Comparison of ENCODE assay signal across 8 mouse cellular contexts in genomic region chr15:87545130-87545642, GRCm38 (mm10). TPM values are rescaled to one million over a fixed set of nuclear protein-coding genes. Genes with fewer than 3 reads are reported as not detected.
A peak's percentile ranks its signal among the peaks of the same experiment; 100 is the strongest.
DNase-seq lines count a peak whose midpoint lies in the region; ATAC-seq and TF ChIP-seq lines count a peak whose summit lies in the region.

No protein-coding gene starts in this region.

- TF ChIP-seq POLR2A in ES-Bruce4 (IDR thresholded peaks at IDR 0.05; ENCODE audit: insufficient read depth, low read length) = no peak
- no peak for TF ChIP-seq POLR2A in limb, embryonic 14.5 days (IDR thresholded peaks at IDR 0.05; ENCODE audit: borderline replicate concordance, extremely low read depth, insufficient read depth, insufficient read length)

- H3K27me3 ChIP-seq in ES-Bruce4 (ENCODE audit: control insufficient read depth, insufficient read depth, low read length, poor library complexity, severe bottlenecking) = peaks cover 12% of the 10 kb centered on the region
- H3K27me3 ChIP-seq in forebrain, embryonic 13.5 days = peaks cover 15% of the 10 kb centered on the region; the same call in 1 of the 2 replicates
- peaks cover 61% of the 10 kb centered on the region for H3K27me3 ChIP-seq in limb, embryonic 14.5 days (ENCODE audit: control insufficient read depth, insufficient read depth, low read length)

- no peak for TF ChIP-seq EP300 in ES-Bruce4 (IDR thresholded peaks at IDR 0.05; ENCODE audit: insufficient read depth, low read depth, low read length)

- H3K4me3 ChIP-seq in ES-Bruce4 (ENCODE audit: low read depth, low read length) = peak overlapping the region; percentile 88
- peak overlapping the region; percentile 78 for H3K4me3 ChIP-seq in forebrain, embryonic 13.5 days
- H3K4me3 ChIP-seq in limb, embryonic 14.5 days (replicated peaks; ENCODE audit: low read length) = peak overlapping the region; percentile 49

- peak; percentile 11; the same call in 1 of the 2 replicates for ATAC-seq in forebrain, embryonic 13.5 days
- ATAC-seq in limb, embryonic 14.5 days (ENCODE audit: low FRiP score, low read depth) = no peak
- no peak for ATAC-seq in erythroid progenitor cell, adult 5-6 weeks (replicated peaks; ENCODE audit: low FRiP score, poor library complexity, severe bottlenecking)

- DNase-seq in heart, adult 11 months = peak; percentile 79
- no peak for DNase-seq in heart, adult 8-10 months (ENCODE audit: low spot score)
- no peak for DNase-seq in limb, embryonic 14.5 days (ENCODE audit: low spot score)
- DNase-seq in urinary bladder, postnatal 10 days (ENCODE audit: low spot score) = no peak
- no peak for DNase-seq in gastrocnemius, adult 18-20 months (ENCODE audit: low spot score)

- H3K9ac ChIP-seq in ES-Bruce4 (ENCODE audit: low read depth, poor library complexity, severe bottlenecking) = peak overlapping the region; percentile 86
- H3K9ac ChIP-seq in forebrain, embryonic 13.5 days = peak overlapping the region; percentile 90
- H3K9ac ChIP-seq in limb, embryonic 14.5 days (ENCODE audit: low read depth, low read length, severe bottlenecking) = peak overlapping the region; percentile 49

- WGBS in forebrain, embryonic 13.5 days = 7% methylated on average over 18 of the region's 18 CpGs
- 15% methylated on average over 18 of the region's 18 CpGs for WGBS in limb, embryonic 14.5 days

- no peaks in the 10 kb centered on the region for H3K36me3 ChIP-seq in ES-Bruce4 (ENCODE audit: control insufficient read depth, insufficient read depth, low read length, poor library complexity, severe bottlenecking)
- no peaks in the 10 kb centered on the region for H3K36me3 ChIP-seq in forebrain, embryonic 13.5 days (ENCODE audit: poor library complexity, severe bottlenecking)
- H3K36me3 ChIP-seq in limb, embryonic 14.5 days (ENCODE audit: control insufficient read depth, insufficient read depth, low read length) = no peaks in the 10 kb centered on the region

- no peak for TF ChIP-seq CTCF in ES-Bruce4 (IDR thresholded peaks at IDR 0.05; ENCODE audit: low read depth, low read length)

- H3K27ac ChIP-seq in ES-Bruce4 (ENCODE audit: insufficient read depth, low read length) = no peak overlapping the region
- H3K27ac ChIP-seq in forebrain, embryonic 13.5 days = peak overlapping the region; percentile 63; the same call in 1 of the 2 replicates
- no peak overlapping the region for H3K27ac ChIP-seq in limb, embryonic 14.5 days (replicated peaks; ENCODE audit: low read depth, low read length)

- H3K9me3 ChIP-seq in ES-Bruce4 (replicated peaks; ENCODE audit: control insufficient read depth, insufficient read depth, low read length, poor library complexity, severe bottlenecking) = no peaks in the 10 kb centered on the region
- no peaks in the 10 kb centered on the region for H3K9me3 ChIP-seq in forebrain, embryonic 13.5 days (replicated peaks)
- no peaks in the 10 kb centered on the region for H3K9me3 ChIP-seq in limb, embryonic 14.5 days (ENCODE audit: control insufficient read depth, low read length)

- peak overlapping the region; percentile 81 for H3K4me2 ChIP-seq in forebrain, embryonic 13.5 days
- peak overlapping the region; percentile 92 for H3K4me2 ChIP-seq in limb, embryonic 14.5 days (replicated peaks; ENCODE audit: low read depth, low read length, severe bottlenecking)

- H3K4me1 ChIP-seq in ES-Bruce4 (ENCODE audit: control insufficient read depth, insufficient read depth, low read length) = no peaks in the 10 kb centered on the region
- peaks cover 56% of the 10 kb centered on the region for H3K4me1 ChIP-seq in forebrain, embryonic 13.5 days
- no peaks in the 10 kb centered on the region for H3K4me1 ChIP-seq in limb, embryonic 14.5 days (ENCODE audit: control insufficient read depth, insufficient read depth, low read length)

RNA-seq across cellular contexts. Expression of gene Fam19a5, which starts 1.1 kb away (rescaled TPM):
- 1 to 10 TPM; 4.7 to 6.3 (median 5.6) TPM for total RNA-seq in heart, adult 8-10 months (2022)
- polyA plus RNA-seq in ES-Bruce4 (2011; ENCODE audit: insufficient read depth, insufficient read length, low read depth, missing spikeins) = 3.2 TPM in 2 replicates
- 11.1 and 12.9 TPM in 2 replicates for polyA plus RNA-seq in forebrain, embryonic 13.5 days (2015; fragmentation: Nextera tagmentation; extraction: Ambion mirVana)
- polyA plus RNA-seq in limb, embryonic 14.5 days (2012; rRNA removed) = 8.4 and 10.2 TPM in 2 replicates
- 4.5 and 4.8 TPM in 2 replicates for polyA plus RNA-seq in limb, embryonic 14.5 days (2014; fragmentation: Nextera tagmentation; extraction: Ambion mirVana)
- not detected in 2 replicates for total RNA-seq in erythroid progenitor cell, adult 5-6 weeks (2015; ENCODE audit: low replicate concordance)
- total RNA-seq in erythroid progenitor cell, adult 5-6 weeks (2017; ENCODE audit: low replicate concordance) = not detected in 2 replicates
- total RNA-seq in gastrocnemius, adult 18-20 months (2021) = 1 to 10 TPM; 3.6 to 6.9 TPM

Comparison
In these comparisons a context has a peak if more than half of its experiments do, and no peak if none do; other contexts are left out.
1. RNA of gene Fam19a5, which starts 1.1 kb away (total RNA-seq): 3.6 to 6.9 TPM in gastrocnemius, adult 18-20 months and 4.7 to 6.3 TPM in heart, adult 8-10 months; not detected in erythroid progenitor cell, adult 5-6 weeks; every median in the first group is over 4 times any median in the second.
2. Peak in every context shown above with its lines, with median percentiles within 50 percentile points of each other: H3K4me3 ChIP-seq and H3K9ac ChIP-seq.